Mouse (Mus musculus): ENCODE data around the gene Gnat1.
A peak's percentile ranks its signal among the peaks of the same experiment; 100 is the strongest.

- TF ChIP-seq HCFC1 (IDR thresholded peaks at IDR 0.05; ENCODE audit: borderline replicate concordance, insufficient read depth, low read length) = no peak
- TF ChIP-seq ZC3H11A (IDR thresholded peaks at IDR 0.05; ENCODE audit: borderline replicate concordance, low read depth, low read length) = no peak
- no peak for TF ChIP-seq MAFK (IDR thresholded peaks at IDR 0.05; ENCODE audit: insufficient read depth, low read depth, low read length)
- TF ChIP-seq ZNF384 (IDR thresholded peaks at IDR 0.05; ENCODE audit: low read depth, low read length) = peak; percentile 58; the same call in 1 of the 2 replicates
These were observed 32.5 kb downstream of the Gnat1 start for GRCm38 (mm10) chr9:107646975-107647374.

All from ES-E14 (cell line).